Mouse (Mus musculus) embryonic fibroblast, embryonic 13.5 days (primary cell): Measurements from ENCODE around the gene Casp12.

Experiments
- CTCF ChIP-seq: IDR thresholded peaks from 2 replicates; pipeline ENCODE4 v1.5.1; 2011; ENCODE audit warnings: mild to moderate bottlenecking, control low read depth, low read length, moderate library complexity, borderline replicate concordance; ENCODE audit not compliant: insufficient read depth
- POLR2A ChIP-seq: IDR thresholded peaks from 2 replicates; pipeline ENCODE4 v1.6.1; 2011; ENCODE audit warnings: low read depth, mild to moderate bottlenecking, control low read depth, low read length, moderate library complexity

DNA sequence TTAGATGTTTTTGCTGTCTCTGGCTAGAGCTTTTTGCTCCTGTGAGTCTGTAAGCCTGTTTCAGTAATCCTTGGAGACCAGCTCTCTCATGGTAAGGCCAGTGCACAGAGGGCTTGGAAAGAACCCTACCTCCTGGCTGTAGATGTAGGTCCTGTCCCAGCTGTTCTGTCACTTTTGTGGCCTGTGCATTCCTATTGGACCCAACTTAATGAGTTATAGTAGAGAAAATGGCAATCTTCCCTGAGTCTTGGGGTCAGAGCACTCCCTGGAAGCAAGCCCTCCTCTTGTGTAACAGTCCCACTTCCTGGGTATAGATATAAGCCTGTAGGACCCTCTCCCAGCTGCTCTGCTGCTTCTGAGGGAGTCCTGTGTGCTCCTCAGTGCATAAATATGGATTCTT is 48.3 kb downstream of the Casp12 start:
- TF ChIP-seq POLR2A = no peak
- TF ChIP-seq CTCF = no peak
